Mouse (Mus musculus): ENCODE data around the gene Mocs1. TPM values are rescaled to one million over a fixed set of nuclear protein-coding genes. Genes with fewer than 3 reads are reported as not detected.
"Not testable (repeated sequence)": the region's sequence is repeated elsewhere in the genome, so short reads cannot be mapped to it uniquely, and the experiment has no call there.

Gene Mocs1
- polyA plus RNA-seq, 1 experiment: 15.0 TPM

DNA sequence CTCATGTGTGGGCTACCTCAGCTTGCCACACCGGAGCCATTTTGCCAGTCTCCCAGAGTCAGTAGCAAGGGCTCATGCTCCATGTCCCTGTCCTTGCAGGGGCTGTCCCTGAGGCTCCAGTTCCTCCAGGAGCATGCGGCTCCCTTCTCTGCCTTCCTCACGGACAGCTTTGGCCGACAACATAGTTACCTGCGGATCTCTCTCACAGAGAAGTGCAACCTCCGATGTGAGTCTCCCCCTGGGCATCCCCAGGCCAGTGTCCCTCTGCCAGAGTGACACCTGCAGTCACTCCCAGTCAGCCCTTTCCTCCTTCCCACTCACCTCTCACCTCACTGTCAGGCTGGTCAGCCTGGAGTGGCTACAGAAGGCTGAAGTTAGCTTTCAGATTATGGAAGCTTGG lies 4.9 kb downstream of the Mocs1 start:
- TF ChIP-seq EP300 (IDR thresholded peaks at IDR 0.05; ENCODE audit: insufficient read depth, low read depth, low read length): no peak
- no peak overlapping the region for H3K9ac ChIP-seq (ENCODE audit: low read depth, poor library complexity, severe bottlenecking)
- no peaks in the 10 kb centered on the region for H3K36me3 ChIP-seq (ENCODE audit: control insufficient read depth, insufficient read depth, low read length, poor library complexity, severe bottlenecking)
- no peaks in the 10 kb centered on the region for H3K9me3 ChIP-seq (replicated peaks; ENCODE audit: control insufficient read depth, insufficient read depth, low read length, poor library complexity, severe bottlenecking)
- no peak overlapping the region for H3K27ac ChIP-seq (ENCODE audit: insufficient read depth, low read length)
- no peaks in the 10 kb centered on the region for H3K4me1 ChIP-seq (ENCODE audit: control insufficient read depth, insufficient read depth, low read length)
- no peaks in the 10 kb centered on the region for H3K27me3 ChIP-seq (ENCODE audit: control insufficient read depth, insufficient read depth, low read length, poor library complexity, severe bottlenecking)
- H3K4me3 ChIP-seq (ENCODE audit: low read depth, low read length): no peak overlapping the region

DNA sequence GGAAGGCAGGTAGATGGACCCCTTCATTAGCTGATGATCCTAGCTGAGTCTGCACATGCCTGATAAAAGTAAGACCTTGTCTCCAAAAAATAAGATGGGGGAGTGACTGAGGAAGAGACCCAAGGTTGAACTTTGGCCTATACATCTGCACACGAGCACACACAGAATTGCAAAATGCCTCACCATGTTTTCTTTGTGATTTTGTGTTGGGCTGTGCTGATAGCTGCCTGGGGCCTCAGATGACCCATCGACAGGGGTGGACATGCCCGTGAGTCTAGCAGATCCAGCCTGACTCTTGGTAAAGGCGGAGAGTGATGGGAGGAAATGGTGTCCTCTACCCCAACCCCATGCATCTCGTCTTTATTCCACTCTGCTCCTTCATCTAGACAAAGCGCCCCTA lies 6.1 kb downstream of the Mocs1 start:
- no peak overlapping the region for H3K27ac ChIP-seq (ENCODE audit: insufficient read depth, low read length)
- no peak for TF ChIP-seq CTCF (IDR thresholded peaks at IDR 0.05; ENCODE audit: low read depth, low read length)
- no peak for TF ChIP-seq POLR2A (IDR thresholded peaks at IDR 0.05; ENCODE audit: insufficient read depth, low read length)
- TF ChIP-seq EP300 (IDR thresholded peaks at IDR 0.05; ENCODE audit: insufficient read depth, low read depth, low read length): no peak
- H3K9me3 ChIP-seq (replicated peaks; ENCODE audit: control insufficient read depth, insufficient read depth, low read length, poor library complexity, severe bottlenecking): no peaks in the 10 kb centered on the region
- no peak overlapping the region for H3K4me3 ChIP-seq (ENCODE audit: low read depth, low read length)
- no peaks in the 10 kb centered on the region for H3K27me3 ChIP-seq (ENCODE audit: control insufficient read depth, insufficient read depth, low read length, poor library complexity, severe bottlenecking)
- no peaks in the 10 kb centered on the region for H3K4me1 ChIP-seq (ENCODE audit: control insufficient read depth, insufficient read depth, low read length)
- H3K36me3 ChIP-seq (ENCODE audit: control insufficient read depth, insufficient read depth, low read length, poor library complexity, severe bottlenecking): no peaks in the 10 kb centered on the region
- H3K9ac ChIP-seq (ENCODE audit: low read depth, poor library complexity, severe bottlenecking): no peak overlapping the region

- TF ChIP-seq POLR2A (IDR thresholded peaks at IDR 0.05; ENCODE audit: insufficient read depth, low read length) (no peak), CTCF (IDR thresholded peaks at IDR 0.05; ENCODE audit: low read depth, low read length) (no peak), EP300 (IDR thresholded peaks at IDR 0.05; ENCODE audit: insufficient read depth, low read depth, low read length) (no peak)
- no peaks in the 10 kb centered on the region for H3K27me3 ChIP-seq (ENCODE audit: control insufficient read depth, insufficient read depth, low read length, poor library complexity, severe bottlenecking)
- H3K9me3 ChIP-seq (replicated peaks; ENCODE audit: control insufficient read depth, insufficient read depth, low read length, poor library complexity, severe bottlenecking): no peaks in the 10 kb centered on the region
- no peaks in the 10 kb centered on the region for H3K4me1 ChIP-seq (ENCODE audit: control insufficient read depth, insufficient read depth, low read length)
- H3K9ac ChIP-seq (ENCODE audit: low read depth, poor library complexity, severe bottlenecking): no peak overlapping the region
- H3K36me3 ChIP-seq (ENCODE audit: control insufficient read depth, insufficient read depth, low read length, poor library complexity, severe bottlenecking): no peaks in the 10 kb centered on the region
- no peak overlapping the region for H3K27ac ChIP-seq (ENCODE audit: insufficient read depth, low read length)
- H3K4me3 ChIP-seq (ENCODE audit: low read depth, low read length): no peak overlapping the region
Measured at GRCm38 (mm10) chr17:49435081-49435480, 6.9 kb downstream of the Mocs1 start.

GRCm38 (mm10) chr17:49436631-49437030 lies 8.5 kb downstream of the Mocs1 start:
- Histone ChIP-seq H3K4me3 (ENCODE audit: low read depth, low read length) (no peak overlapping the region), H3K27me3 (ENCODE audit: control insufficient read depth, insufficient read depth, low read length, poor library complexity, severe bottlenecking) (no peaks in the 10 kb centered on the region), H3K9ac (ENCODE audit: low read depth, poor library complexity, severe bottlenecking) (no peak overlapping the region), H3K27ac (ENCODE audit: insufficient read depth, low read length) (no peak overlapping the region), H3K4me1 (ENCODE audit: control insufficient read depth, insufficient read depth, low read length) (no peaks in the 10 kb centered on the region), H3K36me3 (ENCODE audit: control insufficient read depth, insufficient read depth, low read length, poor library complexity, severe bottlenecking) (no peaks in the 10 kb centered on the region), H3K9me3 (replicated peaks; ENCODE audit: control insufficient read depth, insufficient read depth, low read length, poor library complexity, severe bottlenecking) (no peaks in the 10 kb centered on the region)
- TF ChIP-seq EP300 (IDR thresholded peaks at IDR 0.05; ENCODE audit: insufficient read depth, low read depth, low read length): no peak
- no peak for TF ChIP-seq CTCF (IDR thresholded peaks at IDR 0.05; ENCODE audit: low read depth, low read length)
- no peak for TF ChIP-seq POLR2A (IDR thresholded peaks at IDR 0.05; ENCODE audit: insufficient read depth, low read length)

- not testable (repeated sequence) for H3K27ac ChIP-seq (ENCODE audit: insufficient read depth, low read length); H3K4me1 ChIP-seq (ENCODE audit: control insufficient read depth, insufficient read depth, low read length); H3K4me3 ChIP-seq (ENCODE audit: low read depth, low read length); H3K27me3 ChIP-seq (ENCODE audit: control insufficient read depth, insufficient read depth, low read length, poor library complexity, severe bottlenecking); H3K9ac ChIP-seq (ENCODE audit: low read depth, poor library complexity, severe bottlenecking); H3K36me3 ChIP-seq (ENCODE audit: control insufficient read depth, insufficient read depth, low read length, poor library complexity, severe bottlenecking); H3K9me3 ChIP-seq (replicated peaks; ENCODE audit: control insufficient read depth, insufficient read depth, low read length, poor library complexity, severe bottlenecking)
Measured at GRCm38 (mm10) chr17:49437306-49437705, 9.1 kb downstream of the Mocs1 start.

GRCm38 (mm10) chr17:49438822-49439574 lies 10.8 kb downstream of the Mocs1 start:
- H3K27me3 ChIP-seq (ENCODE audit: control insufficient read depth, insufficient read depth, low read length, poor library complexity, severe bottlenecking): no peaks in the 10 kb centered on the region
- no peak overlapping the region for H3K4me3 ChIP-seq (ENCODE audit: low read depth, low read length)
- H3K4me1 ChIP-seq (ENCODE audit: control insufficient read depth, insufficient read depth, low read length): no peaks in the 10 kb centered on the region
- no peaks in the 10 kb centered on the region for H3K36me3 ChIP-seq (ENCODE audit: control insufficient read depth, insufficient read depth, low read length, poor library complexity, severe bottlenecking)
- H3K9me3 ChIP-seq (replicated peaks; ENCODE audit: control insufficient read depth, insufficient read depth, low read length, poor library complexity, severe bottlenecking): no peaks in the 10 kb centered on the region
- no peak overlapping the region for H3K27ac ChIP-seq (ENCODE audit: insufficient read depth, low read length)
- H3K9ac ChIP-seq (ENCODE audit: low read depth, poor library complexity, severe bottlenecking): no peak overlapping the region
- TF ChIP-seq CTCF (IDR thresholded peaks at IDR 0.05; ENCODE audit: low read depth, low read length) (no peak), EP300 (IDR thresholded peaks at IDR 0.05; ENCODE audit: insufficient read depth, low read depth, low read length) (no peak), POLR2A (IDR thresholded peaks at IDR 0.05; ENCODE audit: insufficient read depth, low read length) (no peak)

Measured in ES-Bruce4 (cell line).